Comparison of ENCODE assay signal across 15 mouse cellular contexts in genomic region chr8:54955456-54955800, GRCm38 (mm10). TPM values are rescaled to one million over a fixed set of nuclear protein-coding genes. Genes with fewer than 3 reads are reported as not detected.
DNase-seq lines count a peak whose midpoint lies in the region; ATAC-seq and TF ChIP-seq lines count a peak whose summit lies in the region.
"Had no signal": no experiment of that assay in that cellular context is flagged by ENCODE, and none has a peak within 500 bp of the region (broad histone marks: within the 10 kb centered on the region; RNA-seq: fewer than 3 reads in every experiment).

No protein-coding gene starts in this region.

- no peak for DNase-seq in cerebellum, adult 2 months
- DNase-seq in cerebellum, adult 11 months: no peak
- no peak for DNase-seq in midbrain, embryonic 10.5 days (ENCODE audit: low spot score)
- no peak for DNase-seq in kidney, postnatal 36 days
- DNase-seq in thymus, postnatal 4 days: no peak
- DNase-seq in MN1 (ENCODE audit: low spot score): no peak
- DNase-seq: gastrocnemius, postnatal 36 days; kidney, postnatal 14 days; thymus, postnatal 36 days had no signal

- no peaks in the 10 kb centered on the region for H3K36me3 ChIP-seq in forebrain, embryonic 16.5 days (ENCODE audit: control insufficient read depth, insufficient read depth)
- no peaks in the 10 kb centered on the region for H3K36me3 ChIP-seq in midbrain, embryonic 10.5 days
- H3K36me3 ChIP-seq in neural tube, embryonic 14.5 days (ENCODE audit: control insufficient read depth, insufficient read depth, low read length): no peaks in the 10 kb centered on the region
- H3K36me3 ChIP-seq: embryonic facial prominence, embryonic 12.5 days; heart, embryonic 13.5 days; limb, embryonic 13.5 days had no signal

- no peak for TF ChIP-seq CTCF in cerebellum, adult 2 months (IDR thresholded peaks at IDR 0.05; ENCODE audit: borderline replicate concordance, insufficient read depth, low read depth, low read length)

- H3K9me3 ChIP-seq in forebrain, embryonic 16.5 days (ENCODE audit: control insufficient read depth, low read length): no peaks in the 10 kb centered on the region
- no peaks in the 10 kb centered on the region for H3K9me3 ChIP-seq in midbrain, embryonic 10.5 days (replicated peaks)
- no peaks in the 10 kb centered on the region for H3K9me3 ChIP-seq in neural tube, embryonic 14.5 days (ENCODE audit: control insufficient read depth, low read length)
- H3K9me3 ChIP-seq: embryonic facial prominence, embryonic 12.5 days; heart, embryonic 13.5 days; limb, embryonic 13.5 days had no signal

- peak overlapping the region; percentile 84 for H3K9ac ChIP-seq in forebrain, embryonic 16.5 days (replicated peaks; ENCODE audit: low read depth, low read length)
- peak overlapping the region; percentile 80 for H3K9ac ChIP-seq in neural tube, embryonic 14.5 days (replicated peaks; ENCODE audit: low read depth, low read length)
- H3K9ac ChIP-seq: embryonic facial prominence, embryonic 12.5 days; limb, embryonic 13.5 days had no signal

- no peak for TF ChIP-seq POLR2A in cerebellum, adult 2 months (IDR thresholded peaks at IDR 0.05; ENCODE audit: borderline replicate concordance, insufficient read depth, low read length)

- 6% methylated on average over 3 of the region's 3 CpGs for WGBS in cerebellum, adult 2 months
- 30% methylated on average over 3 of the region's 3 CpGs for WGBS in forebrain, embryonic 16.5 days
- 73% methylated on average over 3 of the region's 3 CpGs for WGBS in midbrain, embryonic 10.5 days
- 47% methylated on average over 3 of the region's 3 CpGs for WGBS in neural tube, embryonic 14.5 days

- peak overlapping the region; percentile 90; the same call in 1 of the 2 replicates for H3K27ac ChIP-seq in cerebellum, adult 2 months (ENCODE audit: insufficient read depth, low read length)
- peak overlapping the region; percentile 100 for H3K27ac ChIP-seq in forebrain, embryonic 16.5 days (ENCODE audit: low read length)
- H3K27ac ChIP-seq in midbrain, embryonic 10.5 days (replicated peaks): peak overlapping the region; percentile 84
- H3K27ac ChIP-seq in neural tube, embryonic 14.5 days (ENCODE audit: low read depth, low read length): peak overlapping the region; percentile 98
- H3K27ac ChIP-seq: embryonic facial prominence, embryonic 12.5 days; heart, embryonic 13.5 days; limb, embryonic 13.5 days had no signal

- H3K4me3 ChIP-seq in cerebellum, adult 2 months (replicated peaks; ENCODE audit: insufficient read depth, low read depth, low read length): peak overlapping the region; percentile 81
- peak overlapping the region; percentile 74 for H3K4me3 ChIP-seq in forebrain, embryonic 16.5 days (replicated peaks; ENCODE audit: low read length)
- peak overlapping the region; percentile 47 for H3K4me3 ChIP-seq in midbrain, embryonic 10.5 days
- H3K4me3 ChIP-seq in neural tube, embryonic 14.5 days (ENCODE audit: low read depth, low read length): peak overlapping the region; percentile 58
- H3K4me3 ChIP-seq: limb, embryonic 13.5 days had no signal

- ATAC-seq in forebrain, embryonic 16.5 days: no peak
- ATAC-seq in neural tube, embryonic 14.5 days (ENCODE audit: low read depth): no peak
- ATAC-seq: Patski had no signal

- no peaks in the 10 kb centered on the region for H3K27me3 ChIP-seq in cerebellum, adult 2 months (ENCODE audit: control insufficient read depth, insufficient read depth, low read length)
- no peaks in the 10 kb centered on the region for H3K27me3 ChIP-seq in forebrain, embryonic 16.5 days (replicated peaks; ENCODE audit: control insufficient read depth, insufficient read depth, low read length)
- no peaks in the 10 kb centered on the region for H3K27me3 ChIP-seq in midbrain, embryonic 10.5 days (ENCODE audit: low read depth, poor library complexity, severe bottlenecking)
- no peaks in the 10 kb centered on the region for H3K27me3 ChIP-seq in neural tube, embryonic 14.5 days (ENCODE audit: control insufficient read depth, insufficient read depth, low read length)
- H3K27me3 ChIP-seq: embryonic facial prominence, embryonic 12.5 days; heart, embryonic 13.5 days; limb, embryonic 13.5 days had no signal

- H3K4me2 ChIP-seq in forebrain, embryonic 16.5 days (ENCODE audit: low read length): peak overlapping the region; percentile 55
- peak overlapping the region; percentile 60 for H3K4me2 ChIP-seq in neural tube, embryonic 14.5 days (ENCODE audit: low read depth, low read length)

- no peaks in the 10 kb centered on the region; the same call in 1 of the 2 replicates for H3K4me1 ChIP-seq in cerebellum, adult 2 months (ENCODE audit: control insufficient read depth, insufficient read depth, low read length)
- peaks cover 8% of the 10 kb centered on the region for H3K4me1 ChIP-seq in forebrain, embryonic 16.5 days (replicated peaks; ENCODE audit: control insufficient read depth, insufficient read depth, low read length)
- H3K4me1 ChIP-seq in midbrain, embryonic 10.5 days: peaks cover 34% of the 10 kb centered on the region
- peaks cover 8% of the 10 kb centered on the region; the same call in 1 of the 2 replicates for H3K4me1 ChIP-seq in neural tube, embryonic 14.5 days (ENCODE audit: control insufficient read depth, insufficient read depth, low read length)
- H3K4me1 ChIP-seq: embryonic facial prominence, embryonic 12.5 days; heart, embryonic 13.5 days; limb, embryonic 13.5 days had no signal

RNA-seq across cellular contexts. Expression of gene Gpm6a, which starts 0.8 kb away (rescaled TPM):
- 556 and 633 TPM in 2 replicates for polyA plus RNA-seq in cerebellum, adult 2 months (2012; rRNA removed)
- polyA plus RNA-seq in forebrain, embryonic 16.5 days (2015; fragmentation: Nextera tagmentation; extraction: Ambion mirVana): 739 and 853 TPM in 2 replicates
- 46.6 and 93.3 TPM in 2 replicates for polyA plus RNA-seq in midbrain, embryonic 10.5 days (2016; fragmentation: Nextera tagmentation; extraction: Ambion mirVana)
- 484 and 610 TPM in 2 replicates for polyA plus RNA-seq in neural tube, embryonic 14.5 days (2014; fragmentation: Nextera tagmentation; extraction: Ambion mirVana)
- polyA plus RNA-seq: Patski had no signal
